Mouse (Mus musculus): ENCODE data around the gene Gsk3b. TPM values are rescaled to one million over a fixed set of nuclear protein-coding genes. Genes with fewer than 3 reads are reported as not detected.

Gsk3b gene
- total RNA-seq, 2 experiments from 2014 or later, result 60.7 to 67.3 TPM

GRCm38 (mm10) chr16:38239729-38240128, 150.9 kb downstream of the Gsk3b start:
- no peak for DNase-seq
- intact Hi-C loops (cut with DNase I), result no loop called here
- TF ChIP-seq CTCF (IDR thresholded peaks at IDR 0.05), result peak; percentile 70
- Histone ChIP-seq H3K27ac (no peak overlapping the region), H3K4me3 (no peak overlapping the region)

GRCm38 (mm10) chr16:38240167-38240566, 151.4 kb downstream of the Gsk3b start:
- intact Hi-C loops (cut with DNase I), result no loop called here
- DNase-seq, result no peak
- no peak for TF ChIP-seq CTCF (IDR thresholded peaks at IDR 0.05)
- no peak overlapping the region for H3K27ac ChIP-seq
- no peak overlapping the region for H3K4me3 ChIP-seq

GRCm38 (mm10) chr16:38244111-38244510, 155.3 kb downstream of the Gsk3b start:
- Histone ChIP-seq H3K4me3 (no peak overlapping the region), H3K27ac (no peak overlapping the region)
- intact Hi-C loops (cut with DNase I), result no loop called here
- DNase-seq, result no peak
- TF ChIP-seq CTCF (IDR thresholded peaks at IDR 0.05), result no peak

GRCm38 (mm10) chr16:38245379-38245778, 156.6 kb downstream of the Gsk3b start:
- intact Hi-C loops (cut with DNase I), result no loop called here
- H3K4me3 ChIP-seq, result no peak overlapping the region
- no peak overlapping the region for H3K27ac ChIP-seq
- no peak for DNase-seq
- TF ChIP-seq CTCF (IDR thresholded peaks at IDR 0.05), result no peak

- H3K27ac ChIP-seq, result no peak overlapping the region
- TF ChIP-seq CTCF (IDR thresholded peaks at IDR 0.05), result no peak
- DNase-seq, result no peak
- intact Hi-C loops (cut with DNase I), result no loop called here
- H3K4me3 ChIP-seq, result no peak overlapping the region
Observed at GRCm38 (mm10) chr16:38245849-38246585, 157.2 kb downstream of the Gsk3b start.

- Histone ChIP-seq H3K4me3 (peak overlapping the region; percentile 1), H3K27ac (peak overlapping the region; percentile 43; the same call in 1 of the 2 replicates)
- TF ChIP-seq CTCF (IDR thresholded peaks at IDR 0.05), result no peak
- intact Hi-C loops (cut with DNase I), result no loop called here
- DNase-seq, result no peak
Observed at GRCm38 (mm10) chr16:38248331-38248961, 159.6 kb downstream of the Gsk3b start.

- Histone ChIP-seq H3K4me3 (no peak overlapping the region), H3K27ac (no peak overlapping the region)
- intact Hi-C loops (cut with DNase I), result no loop called here
- no peak for DNase-seq
- TF ChIP-seq CTCF (IDR thresholded peaks at IDR 0.05), result no peak
Observed at GRCm38 (mm10) chr16:38250467-38250866, 161.7 kb downstream of the Gsk3b start.

GRCm38 (mm10) chr16:38254001-38254400, 165.2 kb downstream of the Gsk3b start:
- intact Hi-C loops (cut with DNase I), result no loop called here
- no peak for TF ChIP-seq CTCF (IDR thresholded peaks at IDR 0.05)
- Histone ChIP-seq H3K27ac (no peak overlapping the region), H3K4me3 (no peak overlapping the region)
- DNase-seq, result no peak

- intact Hi-C loops (cut with DNase I), result no loop called here
- Histone ChIP-seq H3K4me3 (no peak overlapping the region), H3K27ac (no peak overlapping the region)
- peak; percentile 11; the same call in 1 of the 2 replicates for TF ChIP-seq CTCF (IDR thresholded peaks at IDR 0.05)
- no peak for DNase-seq
Observed at GRCm38 (mm10) chr16:38255107-38255506, 166.3 kb downstream of the Gsk3b start.

- no peak overlapping the region for H3K4me3 ChIP-seq
- DNase-seq, result no peak
- intact Hi-C loops (cut with DNase I), result no loop called here
- TF ChIP-seq CTCF (IDR thresholded peaks at IDR 0.05), result no peak
- no peak overlapping the region for H3K27ac ChIP-seq
Observed at GRCm38 (mm10) chr16:38255927-38256326, 167.1 kb downstream of the Gsk3b start.

GRCm38 (mm10) chr16:38271601-38272000, 182.8 kb downstream of the Gsk3b start:
- Histone ChIP-seq H3K4me3 (no peak overlapping the region), H3K27ac (no peak overlapping the region)
- no peak for DNase-seq
- intact Hi-C loops (cut with DNase I), result no loop called here
- TF ChIP-seq CTCF (IDR thresholded peaks at IDR 0.05), result no peak

GRCm38 (mm10) chr16:38272483-38272882, 183.7 kb downstream of the Gsk3b start:
- no peak for DNase-seq
- Histone ChIP-seq H3K27ac (no peak overlapping the region), H3K4me3 (no peak overlapping the region)
- intact Hi-C loops (cut with DNase I), result no loop called here
- TF ChIP-seq CTCF (IDR thresholded peaks at IDR 0.05), result no peak

GRCm38 (mm10) chr16:38274737-38275136, 185.9 kb downstream of the Gsk3b start:
- Histone ChIP-seq H3K4me3 (no peak overlapping the region), H3K27ac (no peak overlapping the region)
- no peak for TF ChIP-seq CTCF (IDR thresholded peaks at IDR 0.05)
- intact Hi-C loops (cut with DNase I), result no loop called here
- no peak for DNase-seq

- no peak overlapping the region for H3K4me3 ChIP-seq
- intact Hi-C loops (cut with DNase I), result no loop called here
- no peak for TF ChIP-seq CTCF (IDR thresholded peaks at IDR 0.05)
- no peak for DNase-seq
- H3K27ac ChIP-seq, result no peak overlapping the region
Observed at GRCm38 (mm10) chr16:38279794-38280193, 191.0 kb downstream of the Gsk3b start.
